Mouse (Mus musculus): ENCODE measurements around the gene Htr6. TPM values are rescaled to one million over a fixed set of nuclear protein-coding genes. Genes with fewer than 3 reads are reported as not detected.

Htr6 gene
- total RNA-seq, 2 experiments from 2014 or later: not detected

- no peak for ATAC-seq (replicated peaks; ENCODE audit: low FRiP score, poor library complexity, severe bottlenecking)
These were observed 21.0 kb downstream of the Htr6 start for GRCm38 (mm10) chr4:139054300-139054923.

- no peak for ATAC-seq (replicated peaks; ENCODE audit: low FRiP score, poor library complexity, severe bottlenecking)
These were observed 22.0 kb downstream of the Htr6 start for GRCm38 (mm10) chr4:139053391-139053790.

DNA sequence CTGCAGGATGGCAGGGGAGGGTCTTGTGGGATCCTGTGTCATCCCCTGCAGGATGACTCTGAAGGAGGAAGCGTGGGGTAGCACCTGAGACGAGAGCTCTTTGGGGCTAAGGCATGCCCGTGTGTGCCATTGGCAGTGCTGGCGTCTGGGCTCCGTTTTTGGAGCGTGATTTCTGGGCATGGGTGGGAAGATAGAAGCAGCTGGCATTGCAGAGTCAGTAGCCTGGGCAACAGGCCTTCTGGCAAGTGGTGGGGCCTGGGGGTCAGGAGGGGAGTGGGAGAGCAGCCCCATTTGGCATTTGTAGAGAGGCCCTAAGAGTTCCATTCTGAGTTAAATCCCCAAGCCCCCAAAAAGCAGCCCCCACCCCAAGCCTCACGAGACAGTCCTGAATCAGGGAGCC, 22.6 kb downstream of the Htr6 start:
- ATAC-seq (replicated peaks; ENCODE audit: low FRiP score, poor library complexity, severe bottlenecking): no peak

DNA sequence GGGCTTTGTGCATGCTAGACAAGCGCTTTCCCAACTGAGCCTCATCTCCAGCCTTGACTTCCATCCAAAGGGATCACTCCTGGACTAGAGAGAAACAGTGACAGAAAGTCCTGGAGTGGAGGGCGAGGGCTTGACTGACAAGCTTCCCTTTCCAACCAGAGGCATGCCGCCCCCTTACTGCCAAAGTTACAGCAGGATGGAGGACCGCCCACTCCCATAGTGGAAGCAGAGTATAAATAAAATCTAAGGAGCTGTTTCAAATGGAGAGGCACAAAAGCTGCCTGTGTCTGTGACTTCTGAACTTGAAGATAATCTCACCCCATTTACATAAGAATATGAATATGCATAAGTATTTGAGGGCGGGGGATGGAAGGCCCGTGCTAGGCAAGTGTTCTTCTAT, 26.9 kb downstream of the Htr6 start:
- no peak for ATAC-seq (replicated peaks; ENCODE audit: low FRiP score, poor library complexity, severe bottlenecking)

DNA sequence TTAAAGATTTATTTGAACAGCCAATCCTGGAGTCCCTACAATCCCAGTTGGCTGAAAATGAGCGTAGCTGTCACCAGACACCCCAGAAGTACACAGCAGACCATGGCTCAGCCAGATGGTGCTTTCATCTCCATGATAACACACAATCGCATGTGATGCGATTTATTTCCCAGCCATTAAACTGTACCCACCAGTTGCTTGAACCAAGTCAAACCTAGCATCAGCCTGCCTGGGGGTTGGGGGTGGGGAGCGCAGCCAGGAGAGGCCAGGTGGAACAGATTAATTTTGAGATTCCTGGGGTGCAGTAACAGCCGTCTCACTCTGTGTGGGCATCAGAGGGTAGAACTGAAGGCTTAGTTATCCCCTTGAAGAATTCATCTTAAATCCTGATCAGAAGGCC, 29.0 kb downstream of the Htr6 start:
- no peak for ATAC-seq (replicated peaks; ENCODE audit: low FRiP score, poor library complexity, severe bottlenecking)

DNA sequence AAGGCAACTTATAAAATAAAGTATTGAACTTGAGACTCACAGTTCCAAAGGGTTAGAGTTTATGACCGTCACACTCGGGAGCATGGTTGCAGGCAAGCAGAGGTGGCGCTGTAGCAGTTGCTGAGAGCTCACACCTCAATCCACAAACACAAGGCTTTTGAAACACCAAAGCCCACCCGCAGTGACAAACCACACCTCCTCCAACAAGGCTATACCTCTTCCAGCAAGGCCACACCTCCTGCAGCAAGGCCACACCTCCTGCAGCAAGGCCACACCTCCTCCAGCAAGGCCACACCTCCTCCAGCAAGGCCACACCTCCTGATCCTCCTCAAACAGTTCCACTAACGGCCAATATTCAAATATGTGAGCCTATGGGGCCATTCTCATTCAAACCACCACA, 30.8 kb downstream of the Htr6 start:
- no peak for ATAC-seq (replicated peaks; ENCODE audit: low FRiP score, poor library complexity, severe bottlenecking)

- no peak for ATAC-seq (replicated peaks; ENCODE audit: low FRiP score, poor library complexity, severe bottlenecking)
These were observed 31.8 kb downstream of the Htr6 start for GRCm38 (mm10) chr4:139043600-139043999.

DNA sequence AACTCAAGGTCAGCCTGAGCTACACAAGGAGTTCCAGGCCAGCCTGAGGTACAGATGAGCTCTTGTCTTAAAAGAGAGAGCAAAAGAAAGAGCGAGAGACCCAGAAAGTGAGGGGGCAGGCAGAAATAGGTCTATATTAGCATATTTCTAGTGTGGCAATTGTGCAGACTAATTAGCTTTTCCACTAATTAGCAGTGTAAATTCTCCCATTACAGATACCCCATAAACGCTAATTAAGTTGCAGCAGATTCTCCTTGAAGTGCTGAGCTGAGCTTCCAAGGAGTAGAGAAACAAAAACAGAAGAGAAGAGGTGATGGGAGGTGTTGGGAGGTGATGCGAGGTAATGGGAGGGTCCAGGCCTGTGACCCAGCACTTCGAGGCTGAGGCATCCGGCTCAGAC, 32.8 kb downstream of the Htr6 start:
- ATAC-seq (replicated peaks; ENCODE audit: low FRiP score, poor library complexity, severe bottlenecking): no peak

DNA sequence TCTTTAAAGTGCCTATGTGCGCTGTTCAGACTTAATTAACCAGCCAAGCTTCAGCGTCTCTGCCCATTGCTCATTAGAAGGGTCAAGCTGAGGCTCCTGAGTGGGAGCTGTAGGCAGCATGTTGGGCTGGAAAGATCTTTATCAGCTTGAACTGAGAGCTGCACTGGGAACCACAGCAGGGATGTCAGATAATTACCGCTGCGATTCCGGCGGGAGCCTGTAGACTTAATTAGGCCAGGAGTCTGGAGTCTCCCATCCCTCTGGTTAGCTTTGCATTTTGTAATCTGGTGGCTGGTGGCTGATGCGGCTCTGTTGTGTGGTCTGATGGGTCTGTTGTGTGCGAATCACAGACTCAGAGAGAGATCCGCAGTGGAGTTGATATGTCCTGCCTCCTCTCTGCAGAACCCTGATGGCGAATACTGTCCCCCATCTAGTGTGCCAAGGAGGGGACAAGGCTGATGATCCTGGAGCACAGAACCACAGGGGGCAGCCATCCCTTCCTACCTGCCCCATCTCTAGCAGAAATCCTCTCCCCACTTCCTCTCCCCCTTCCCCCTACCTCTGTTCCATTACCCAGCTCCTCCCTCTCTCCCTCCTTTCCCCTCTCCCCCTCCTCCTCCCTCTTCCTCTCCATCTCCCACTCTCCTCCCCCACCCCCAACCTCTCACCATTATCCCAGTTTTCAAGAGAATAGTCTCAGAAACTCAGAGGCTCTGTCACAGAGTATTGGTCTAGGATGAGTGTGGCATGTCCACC, 35.1 kb downstream of the Htr6 start:
- ATAC-seq (replicated peaks; ENCODE audit: low FRiP score, poor library complexity, severe bottlenecking): no peak

DNA sequence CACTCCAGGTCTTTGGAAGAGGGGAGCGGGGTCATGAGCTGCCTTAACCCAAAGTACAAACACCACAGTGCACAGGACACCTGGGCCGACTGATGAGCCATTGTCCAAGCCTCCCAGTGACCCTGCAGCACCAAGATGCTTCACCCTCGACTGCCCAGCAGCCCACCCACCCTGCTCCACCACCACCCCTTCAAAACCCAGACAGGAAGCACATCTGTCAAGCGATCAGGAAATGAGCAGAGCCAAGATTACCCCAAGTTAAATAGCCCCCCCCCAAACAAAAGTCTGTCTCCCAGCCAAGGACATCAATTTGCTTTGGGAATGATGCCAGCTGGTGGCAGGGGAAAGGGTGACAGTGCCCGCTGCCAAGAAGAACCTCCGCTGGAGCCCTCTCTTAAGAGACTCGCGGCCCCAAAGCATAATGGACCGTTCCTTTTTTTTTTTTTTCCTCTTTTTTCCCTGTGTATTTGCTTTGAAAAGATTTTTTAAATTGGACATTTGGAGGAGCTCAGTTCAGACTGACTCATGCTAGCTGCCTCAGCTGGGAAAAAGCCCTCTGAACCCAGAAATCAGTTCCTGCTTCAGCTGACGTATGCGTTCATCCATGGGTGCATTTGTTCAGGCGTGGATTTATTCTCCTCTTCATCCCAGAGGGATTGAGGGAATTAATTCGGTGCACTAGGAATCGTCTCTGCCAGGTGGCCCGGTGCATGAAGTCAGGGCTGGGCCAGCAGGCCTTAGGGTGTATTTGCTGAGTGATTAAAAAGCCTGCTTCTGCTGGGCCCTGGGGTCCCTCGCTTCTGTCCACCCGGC, 37.4 kb downstream of the Htr6 start:
- no peak for ATAC-seq (replicated peaks; ENCODE audit: low FRiP score, poor library complexity, severe bottlenecking)

DNA sequence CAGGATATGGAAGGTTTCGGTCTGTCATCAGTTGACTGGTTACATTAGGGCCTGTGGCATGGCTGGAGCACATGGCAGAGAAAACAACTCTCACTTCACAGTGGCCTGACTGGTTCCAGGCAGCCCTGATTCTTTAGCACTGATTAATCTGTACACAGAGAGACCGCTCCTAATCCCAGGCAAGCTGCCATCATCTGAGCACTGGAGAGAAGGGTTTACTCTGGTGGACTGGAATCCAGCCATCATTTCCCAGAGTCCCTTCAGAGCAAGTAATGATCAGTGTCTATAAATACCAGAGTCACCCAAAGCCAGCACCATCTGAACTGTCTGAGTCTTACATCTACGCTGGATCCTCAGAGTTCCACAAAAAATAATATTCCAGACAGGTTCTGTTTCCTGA, 39.6 kb downstream of the Htr6 start:
- no peak for ATAC-seq (replicated peaks; ENCODE audit: low FRiP score, poor library complexity, severe bottlenecking)

- no peak for ATAC-seq (replicated peaks; ENCODE audit: low FRiP score, poor library complexity, severe bottlenecking)
These were observed 40.4 kb downstream of the Htr6 start for GRCm38 (mm10) chr4:139034942-139035341.

- no peak for ATAC-seq (replicated peaks; ENCODE audit: low FRiP score, poor library complexity, severe bottlenecking)
These were observed 40.8 kb downstream of the Htr6 start for GRCm38 (mm10) chr4:139034540-139034939.

DNA sequence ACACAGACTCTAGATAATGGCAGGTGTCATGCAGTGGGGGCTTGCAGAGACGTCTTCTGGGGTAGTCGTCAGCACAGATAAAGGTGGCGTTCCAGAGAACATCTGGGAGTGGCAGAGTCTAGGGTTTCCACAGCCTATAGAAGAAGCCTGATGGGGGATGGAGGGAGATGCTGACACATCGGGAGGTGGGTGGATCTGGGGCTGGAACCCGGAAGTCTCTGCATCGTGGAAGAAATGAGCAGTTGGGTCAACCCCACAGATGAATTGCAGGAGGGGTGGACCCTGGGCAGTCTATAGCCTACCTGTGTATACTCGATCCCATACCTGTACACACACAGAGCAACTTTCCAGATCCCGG, 41.4 kb downstream of the Htr6 start:
- no peak for ATAC-seq (replicated peaks; ENCODE audit: low FRiP score, poor library complexity, severe bottlenecking)

GRCm38 (mm10) chr4:139033263-139034009, 41.9 kb downstream of the Htr6 start:
- no peak for ATAC-seq (replicated peaks; ENCODE audit: low FRiP score, poor library complexity, severe bottlenecking)

DNA sequence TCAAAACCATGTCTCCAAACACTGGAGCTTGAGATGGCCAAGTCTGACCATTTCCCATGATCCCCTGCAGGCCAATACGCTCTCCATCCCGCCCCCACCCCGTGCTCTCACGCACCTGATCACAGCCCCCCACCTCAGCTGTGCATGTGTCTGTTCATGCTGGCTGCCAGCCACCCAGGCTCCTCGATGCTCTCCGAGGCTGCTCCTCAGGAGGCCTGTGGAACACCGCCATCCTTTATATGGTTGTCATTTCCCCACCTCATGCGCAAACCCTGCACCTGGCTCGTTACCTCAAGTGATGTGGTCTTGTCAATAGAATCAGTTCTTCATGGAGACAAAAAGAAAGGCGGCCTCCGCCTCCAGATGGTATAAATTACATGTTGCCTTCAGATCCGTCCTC, 42.8 kb downstream of the Htr6 start:
- ATAC-seq (replicated peaks; ENCODE audit: low FRiP score, poor library complexity, severe bottlenecking): no peak

DNA sequence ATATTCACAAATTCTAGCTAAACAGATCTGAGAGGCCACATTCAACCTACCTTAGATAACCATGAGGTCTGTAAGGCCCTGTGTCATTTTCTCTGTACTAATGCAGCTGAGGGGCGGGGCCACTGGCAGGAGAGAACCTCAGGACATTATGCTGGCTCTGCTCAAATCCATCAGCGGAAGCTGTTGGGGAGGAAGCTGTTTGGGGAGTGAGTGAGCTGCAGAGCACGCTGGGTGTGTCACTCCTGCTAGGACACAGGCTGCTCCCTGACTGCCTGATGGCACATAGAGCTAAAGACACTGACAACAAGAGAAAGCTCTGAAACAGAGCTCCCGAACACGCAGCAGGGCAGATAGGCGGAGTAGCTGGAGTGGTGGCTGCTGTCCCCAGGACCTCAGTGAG, 44.7 kb downstream of the Htr6 start:
- ATAC-seq (replicated peaks; ENCODE audit: low FRiP score, poor library complexity, severe bottlenecking): no peak

GRCm38 (mm10) chr4:139024379-139024778, 51.0 kb downstream of the Htr6 start:
- ATAC-seq (replicated peaks; ENCODE audit: low FRiP score, poor library complexity, severe bottlenecking): no peak

DNA sequence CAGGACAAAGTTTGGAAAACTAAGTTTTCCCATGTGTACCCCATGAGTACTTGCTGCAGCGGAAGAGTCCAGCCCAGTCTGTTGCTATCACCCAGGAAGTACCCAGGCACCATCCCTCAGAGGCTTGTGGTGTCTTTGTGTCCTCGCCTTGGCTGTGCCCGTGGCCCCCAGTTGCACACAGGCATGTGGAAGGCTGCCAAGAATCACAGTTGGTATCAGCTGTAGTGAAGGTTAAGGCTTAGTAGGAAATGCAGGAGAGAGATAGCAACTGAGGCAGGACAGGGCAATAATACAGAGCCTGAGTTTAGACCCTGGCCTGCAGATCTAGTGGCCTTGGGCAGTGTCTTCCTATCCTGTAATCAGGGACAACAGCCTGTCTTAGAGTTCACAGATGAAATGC, 55.0 kb downstream of the Htr6 start:
- no peak for ATAC-seq (replicated peaks; ENCODE audit: low FRiP score, poor library complexity, severe bottlenecking)

GRCm38 (mm10) chr4:139019413-139019812, 56.0 kb downstream of the Htr6 start:
- no peak for ATAC-seq (replicated peaks; ENCODE audit: low FRiP score, poor library complexity, severe bottlenecking)

Data from erythroid progenitor cell, adult 5-6 weeks (primary cell).